Mouse (Mus musculus) myocyte (in vitro differentiated cells): Measurements from ENCODE around the gene Bcar1. TPM values are rescaled to one million over a fixed set of nuclear protein-coding genes. Genes with fewer than 3 reads are reported as not detected.

Experiments
- H3K27me3 ChIP-seq: one replicate; pipeline ENCODE4 v1.6.1; 2011; ENCODE audit not compliant: control insufficient read depth, insufficient read depth, insufficient read length
- H3K36me3 ChIP-seq: one replicate; pipeline ENCODE4 v1.6.1; 2011; ENCODE audit not compliant: control insufficient read depth, insufficient read depth
- H3K4me2 ChIP-seq: one replicate; pipeline ENCODE4 v1.6.1; 2011; ENCODE audit warnings: low read depth, control low read depth
- H3K4me3 ChIP-seq: one replicate; pipeline ENCODE4 v1.5.1; 2011; ENCODE audit warnings: mild to moderate bottlenecking, control low read depth, moderate library complexity
- H3K79me2 ChIP-seq: one replicate; pipeline ENCODE4 v1.6.1; 2011; ENCODE audit not compliant: control insufficient read depth, insufficient read depth
- H3ac ChIP-seq: one replicate; pipeline ENCODE4 v1.6.1; 2011; ENCODE audit not compliant: control insufficient read depth, insufficient read length
- CEBPB ChIP-seq: IDR thresholded peaks from 2 replicates; pipeline ENCODE4 v1.6.1; 2011; ENCODE audit warnings: mild to moderate bottlenecking, moderate library complexity; ENCODE audit not compliant: poor library complexity, insufficient read depth, severe bottlenecking
- E2F4 ChIP-seq: IDR thresholded peaks from one replicate; pipeline ENCODE4 v1.6.1; 2011; ENCODE audit warnings: mild to moderate bottlenecking, control low read depth, moderate library complexity; ENCODE audit not compliant: insufficient read depth
- MAX ChIP-seq: IDR thresholded peaks from one replicate; pipeline ENCODE4 v1.6.1; 2011; ENCODE audit warnings: low read depth, mild to moderate bottlenecking, control low read depth
- MYOD1 ChIP-seq, 3 experiments: IDR thresholded peaks; one replicate each; pipeline ENCODE4 v1.6.1; 2011; ENCODE audit warnings: control low read depth in 2 of 3, low read depth in 2 of 3, mild to moderate bottlenecking in 2 of 3, moderate library complexity in 1 of 3; ENCODE audit not compliant: insufficient read length in 2 of 3, control insufficient read depth in 1 of 3
- MYOG ChIP-seq, 3 experiments: IDR thresholded peaks; one replicate each; pipeline ENCODE4 v1.6.1; 2011; ENCODE audit warnings: control low read depth in 2 of 3, low read depth in 2 of 3, mild to moderate bottlenecking in 2 of 3; ENCODE audit not compliant: insufficient read length in 2 of 3, control insufficient read depth in 1 of 3, insufficient read depth in 1 of 3
- POLR2A ChIP-seq: IDR thresholded peaks from one replicate; pipeline ENCODE4 v1.6.1; 2011; ENCODE audit warnings: low read depth, mild to moderate bottlenecking, control low read depth, moderate library complexity; ENCODE audit not compliant: insufficient read length
- POLR2AphosphoS2 ChIP-seq: IDR thresholded peaks from one replicate; pipeline ENCODE4 v1.6.1; 2011; ENCODE audit warnings: low read depth, control low read depth; ENCODE audit not compliant: insufficient read length
- REST ChIP-seq: IDR thresholded peaks from one replicate; pipeline ENCODE4 v1.6.1; 2011; ENCODE audit warnings: mild to moderate bottlenecking, control low read depth, moderate library complexity; ENCODE audit not compliant: insufficient read depth, insufficient read length
- SRF ChIP-seq: IDR thresholded peaks from one replicate; pipeline ENCODE4 v1.6.1; 2011; ENCODE audit warnings: low read depth; ENCODE audit not compliant: control insufficient read depth, insufficient read length
- TCF12 ChIP-seq: IDR thresholded peaks from one replicate; pipeline ENCODE4 v1.6.1; 2011; ENCODE audit warnings: mild to moderate bottlenecking, control low read depth; ENCODE audit not compliant: poor library complexity, insufficient read depth, severe bottlenecking
- TCF3 ChIP-seq: IDR thresholded peaks from one replicate; pipeline ENCODE4 v1.6.1; 2011; ENCODE audit warnings: low read depth, control low read depth; ENCODE audit not compliant: insufficient read length
- USF1 ChIP-seq: IDR thresholded peaks from one replicate; pipeline ENCODE4 v1.6.1; 2011; ENCODE audit warnings: low read depth, mild to moderate bottlenecking, control low read depth, moderate library complexity
- polyA plus RNA-seq: library from polyadenylated mRNA; unstranded; fragments of >200 nt; fragmentation: generic; extraction: Trizol; gene quantifications from one replicate; pipeline ENCODE4 v1.2.1, GENCODE M21; 2012; ENCODE audit warnings: missing spikeins

Gene Bcar1
- polyA plus RNA-seq, 1 experiment = 81.9 TPM

- Histone ChIP-seq H3ac (no peak overlapping the region), H3K4me3 (no peak overlapping the region), H3K27me3 (no peaks in the 10 kb centered on the region), H3K4me2 (no peak overlapping the region), H3K79me2 (peaks cover 4% of the 10 kb centered on the region), H3K36me3 (no peaks in the 10 kb centered on the region)
- TF ChIP-seq CEBPB (no peak), E2F4 (no peak), MAX (no peak), TCF12 (no peak), TCF3 (no peak), REST (no peak), MYOG (IDR thresholded peaks at IDR 0.05; ENCODE audit: control insufficient read depth in 1 of 3, insufficient read depth in 1 of 3, insufficient read length in 2 of 3, low read depth in 2 of 3) (no peak), USF1 (no peak), SRF (no peak)
Observed at GRCm38 (mm10) chr8:111786701-111787588, 43.3 kb upstream of the Bcar1 start.

GRCm38 (mm10) chr8:111786116-111786515 lies 42.5 kb upstream of the Bcar1 start:
- H3K79me2 ChIP-seq = peaks cover 4% of the 10 kb centered on the region
- no peak overlapping the region for H3K4me2 ChIP-seq
- no peaks in the 10 kb centered on the region for H3K36me3 ChIP-seq
- no peaks in the 10 kb centered on the region for H3K27me3 ChIP-seq
- no peak for TF ChIP-seq CEBPB
- TF ChIP-seq MYOD1 (IDR thresholded peaks at IDR 0.05; ENCODE audit: control insufficient read depth in 1 of 3, insufficient read length in 2 of 3, low read depth in 2 of 3) = no peak
- no peak for TF ChIP-seq POLR2A
- no peak for TF ChIP-seq REST
- no peak for TF ChIP-seq MAX
- TF ChIP-seq TCF3 = no peak
- no peak for TF ChIP-seq SRF
- no peak for TF ChIP-seq TCF12
- TF ChIP-seq POLR2AphosphoS2 = no peak
- no peak for TF ChIP-seq MYOG (IDR thresholded peaks at IDR 0.05; ENCODE audit: control insufficient read depth in 1 of 3, insufficient read depth in 1 of 3, insufficient read length in 2 of 3, low read depth in 2 of 3)
- no peak for TF ChIP-seq E2F4
- TF ChIP-seq USF1 = no peak
- H3K4me3 ChIP-seq = no peak overlapping the region
- no peak overlapping the region for H3ac ChIP-seq

GRCm38 (mm10) chr8:111782671-111783394 lies 39.2 kb upstream of the Bcar1 start:
- Histone ChIP-seq H3K4me3 (no peak overlapping the region), H3K27me3 (no peaks in the 10 kb centered on the region), H3K36me3 (no peaks in the 10 kb centered on the region), H3K4me2 (no peak overlapping the region), H3ac (no peak overlapping the region), H3K79me2 (peaks cover 4% of the 10 kb centered on the region)
- no peak for TF ChIP-seq MYOG (IDR thresholded peaks at IDR 0.05; ENCODE audit: control insufficient read depth in 1 of 3, insufficient read depth in 1 of 3, insufficient read length in 2 of 3, low read depth in 2 of 3)
- no peak for TF ChIP-seq SRF
- no peak for TF ChIP-seq POLR2AphosphoS2
- TF ChIP-seq E2F4 = no peak
- TF ChIP-seq REST = no peak
- no peak for TF ChIP-seq MYOD1 (IDR thresholded peaks at IDR 0.05; ENCODE audit: control insufficient read depth in 1 of 3, insufficient read length in 2 of 3, low read depth in 2 of 3)
- TF ChIP-seq MAX = no peak
- TF ChIP-seq TCF12 = no peak
- no peak for TF ChIP-seq CEBPB
- TF ChIP-seq POLR2A = no peak
- TF ChIP-seq TCF3 = no peak
- no peak for TF ChIP-seq USF1

- no peaks in the 10 kb centered on the region for H3K36me3 ChIP-seq
- H3K27me3 ChIP-seq = no peaks in the 10 kb centered on the region
- no peak overlapping the region for H3K4me3 ChIP-seq
- no peak overlapping the region for H3ac ChIP-seq
- peaks cover 4% of the 10 kb centered on the region for H3K79me2 ChIP-seq
- TF ChIP-seq POLR2A (no peak), POLR2AphosphoS2 (no peak), TCF12 (no peak), TCF3 (no peak), MYOD1 (IDR thresholded peaks at IDR 0.05; ENCODE audit: control insufficient read depth in 1 of 3, insufficient read length in 2 of 3, low read depth in 2 of 3) (no peak), CEBPB (no peak), MYOG (IDR thresholded peaks at IDR 0.05; ENCODE audit: control insufficient read depth in 1 of 3, insufficient read depth in 1 of 3, insufficient read length in 2 of 3, low read depth in 2 of 3) (no peak)
- no peak overlapping the region for H3K4me2 ChIP-seq
Observed at GRCm38 (mm10) chr8:111782161-111782560, 38.6 kb upstream of the Bcar1 start.
